Mouse (Mus musculus): ENCODE measurements around the gene Abca14. TPM values are rescaled to one million over a fixed set of nuclear protein-coding genes. Genes with fewer than 3 reads are reported as not detected.

Gene Abca14
- polyA plus RNA-seq, 1 experiment = not detected

DNA sequence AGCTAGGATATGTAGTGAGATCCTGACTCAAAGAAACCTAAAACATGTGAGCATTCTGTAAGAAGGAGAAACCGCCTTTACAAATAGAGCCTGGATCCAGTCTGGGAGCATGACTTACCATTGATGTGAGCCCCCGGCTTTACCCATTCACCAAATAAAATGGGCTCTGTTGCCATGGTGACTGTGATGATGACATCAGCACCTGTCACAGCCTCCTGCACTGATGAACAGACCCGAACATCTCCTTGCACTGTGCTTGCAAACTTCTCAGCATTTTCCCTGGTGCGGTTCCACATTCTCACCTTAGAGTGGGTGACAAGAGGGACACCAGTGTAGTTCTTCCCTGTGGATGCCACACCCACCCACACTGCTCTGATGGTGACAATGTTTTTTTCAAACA lies 8.6 kb upstream of the Abca14 start:
- 92% methylated on average over 4 of the region's 4 CpGs for WGBS
- TF ChIP-seq POLR2A (IDR thresholded peaks at IDR 0.05; ENCODE audit: control insufficient read depth, extremely low read depth, insufficient read depth, low read length, poor library complexity) (no peak), CTCF (IDR thresholded peaks at IDR 0.05; ENCODE audit: borderline replicate concordance, control insufficient read depth, extremely low read depth, insufficient read depth, low read length, poor library complexity) (no peak)
- Histone ChIP-seq H3K27me3 (ENCODE audit: control insufficient read depth, insufficient read depth, low read length) (no peaks in the 10 kb centered on the region), H3K4me3 (ENCODE audit: control insufficient read depth, insufficient read depth, low read length) (no peak overlapping the region), H3K27ac (ENCODE audit: control insufficient read depth, insufficient read depth, low read length) (no peak overlapping the region), H3K36me3 (ENCODE audit: control insufficient read depth, insufficient read depth, low read length) (no peaks in the 10 kb centered on the region), H3K4me1 (replicated peaks; ENCODE audit: control insufficient read depth, insufficient read depth, low read length) (no peaks in the 10 kb centered on the region)
- no peak for DNase-seq

DNA sequence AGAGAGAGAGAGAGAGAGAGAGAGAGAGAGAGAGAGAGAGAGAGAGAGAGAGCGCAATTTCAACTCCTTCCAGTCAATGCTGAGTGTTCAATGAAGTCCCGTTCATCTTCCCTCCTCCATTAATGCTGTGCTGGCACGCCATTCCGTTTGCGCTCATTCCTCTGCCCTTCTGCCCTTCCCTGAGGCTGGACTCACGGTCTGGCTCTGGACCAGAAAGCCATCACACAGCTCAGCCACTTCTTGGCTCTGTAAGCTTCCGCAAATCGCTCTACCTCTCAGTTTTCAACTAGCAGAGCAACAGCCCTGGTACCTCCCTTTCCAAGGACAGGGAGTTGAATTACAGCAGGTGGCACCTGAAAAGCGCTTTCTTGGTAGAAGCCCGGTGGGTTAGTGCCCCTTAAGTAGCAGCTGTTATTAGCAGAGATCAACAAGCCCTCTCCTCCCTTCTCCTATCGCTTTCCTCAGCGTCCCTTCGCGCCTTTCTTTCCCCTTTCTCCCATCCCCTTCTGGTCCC lies 2.5 kb upstream of the Abca14 start:
- Histone ChIP-seq H3K36me3 (ENCODE audit: control insufficient read depth, insufficient read depth, low read length) (no peaks in the 10 kb centered on the region), H3K4me1 (replicated peaks; ENCODE audit: control insufficient read depth, insufficient read depth, low read length) (no peaks in the 10 kb centered on the region), H3K4me3 (ENCODE audit: control insufficient read depth, insufficient read depth, low read length) (no peak overlapping the region), H3K27ac (ENCODE audit: control insufficient read depth, insufficient read depth, low read length) (no peak overlapping the region), H3K27me3 (ENCODE audit: control insufficient read depth, insufficient read depth, low read length) (no peaks in the 10 kb centered on the region; the same call in 1 of the 2 replicates)
- TF ChIP-seq CTCF (IDR thresholded peaks at IDR 0.05; ENCODE audit: borderline replicate concordance, control insufficient read depth, extremely low read depth, insufficient read depth, low read length, poor library complexity) (no peak), POLR2A (IDR thresholded peaks at IDR 0.05; ENCODE audit: control insufficient read depth, extremely low read depth, insufficient read depth, low read length, poor library complexity) (no peak)
- WGBS = 9% methylated on average over 14 of the region's 14 CpGs
- DNase-seq = no peak

DNA sequence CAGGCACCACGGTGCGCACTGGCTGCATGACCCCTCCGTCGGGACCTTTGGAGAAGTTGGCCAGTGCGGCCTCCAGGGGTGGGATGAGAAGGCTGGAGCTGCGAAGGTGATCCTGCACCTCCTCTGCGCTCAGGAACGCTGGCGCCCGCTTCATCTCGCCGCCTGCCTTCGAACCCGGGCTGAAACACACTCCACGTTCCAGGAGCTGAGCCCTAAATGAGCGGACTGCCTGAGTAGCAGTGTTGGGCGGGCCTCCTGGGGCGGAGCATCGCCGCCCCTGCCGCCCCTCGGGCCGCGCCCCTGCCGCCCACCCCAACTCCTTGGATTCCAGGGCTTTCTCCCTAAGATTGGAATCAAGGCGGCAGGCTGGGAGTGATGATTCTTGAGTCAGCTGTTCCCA lies 2.0 kb upstream of the Abca14 start, which contains the start of gene Crym:
Crym (minus strand) TSS at position 341 of the 400 bp plus-strand sequence.
- no peak for DNase-seq
- no peak within 1 kb of the TSS for H3K4me3 ChIP-seq (ENCODE audit: control insufficient read depth, insufficient read depth, low read length)
- H3K4me1 ChIP-seq (replicated peaks; ENCODE audit: control insufficient read depth, insufficient read depth, low read length) = no peaks in the 10 kb centered on the region
- 20% methylated on average over 26 of the region's 26 CpGs for WGBS
- no peak within 1 kb of the TSS for H3K27ac ChIP-seq (ENCODE audit: control insufficient read depth, insufficient read depth, low read length)
- H3K27me3 ChIP-seq (ENCODE audit: control insufficient read depth, insufficient read depth, low read length) = no peaks in the 10 kb centered on the region; the same call in 1 of the 2 replicates
- TF ChIP-seq CTCF (IDR thresholded peaks at IDR 0.05; ENCODE audit: borderline replicate concordance, control insufficient read depth, extremely low read depth, insufficient read depth, low read length, poor library complexity) (no peak), POLR2A (IDR thresholded peaks at IDR 0.05; ENCODE audit: control insufficient read depth, extremely low read depth, insufficient read depth, low read length, poor library complexity) (no peak)
- no peaks in the 10 kb centered on the region for H3K36me3 ChIP-seq (ENCODE audit: control insufficient read depth, insufficient read depth, low read length)

DNA sequence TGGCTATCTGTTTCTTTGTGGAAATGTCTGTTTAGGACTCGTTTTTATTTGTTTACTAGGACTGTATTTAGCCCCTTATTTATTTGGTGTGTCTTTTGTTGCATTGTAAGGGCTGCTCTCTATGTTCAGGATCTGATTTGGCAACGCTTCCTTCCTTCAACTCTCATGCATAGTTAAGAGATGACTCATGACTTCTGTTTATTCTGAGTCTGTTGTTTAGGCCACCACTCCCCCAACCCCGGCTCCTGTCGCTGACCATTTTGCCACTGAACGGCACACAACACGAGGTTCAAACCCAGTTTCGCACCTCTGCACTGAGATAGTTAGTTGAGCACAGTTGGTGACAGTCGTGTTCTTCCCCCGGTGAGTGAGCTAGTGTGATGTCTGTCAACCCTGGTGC lies 2.2 kb downstream of the Abca14 start:
- no peak overlapping the region for H3K4me3 ChIP-seq (ENCODE audit: control insufficient read depth, insufficient read depth, low read length)
- WGBS = 31% methylated on average over 9 of the region's 9 CpGs
- H3K27me3 ChIP-seq (ENCODE audit: control insufficient read depth, insufficient read depth, low read length) = no peaks in the 10 kb centered on the region; the same call in 1 of the 2 replicates
- H3K27ac ChIP-seq (ENCODE audit: control insufficient read depth, insufficient read depth, low read length) = no peak overlapping the region
- DNase-seq = no peak
- TF ChIP-seq POLR2A (IDR thresholded peaks at IDR 0.05; ENCODE audit: control insufficient read depth, extremely low read depth, insufficient read depth, low read length, poor library complexity) (no peak), CTCF (IDR thresholded peaks at IDR 0.05; ENCODE audit: borderline replicate concordance, control insufficient read depth, extremely low read depth, insufficient read depth, low read length, poor library complexity) (no peak)
- no peaks in the 10 kb centered on the region for H3K4me1 ChIP-seq (replicated peaks; ENCODE audit: control insufficient read depth, insufficient read depth, low read length)
- H3K36me3 ChIP-seq (ENCODE audit: control insufficient read depth, insufficient read depth, low read length) = no peaks in the 10 kb centered on the region

DNA sequence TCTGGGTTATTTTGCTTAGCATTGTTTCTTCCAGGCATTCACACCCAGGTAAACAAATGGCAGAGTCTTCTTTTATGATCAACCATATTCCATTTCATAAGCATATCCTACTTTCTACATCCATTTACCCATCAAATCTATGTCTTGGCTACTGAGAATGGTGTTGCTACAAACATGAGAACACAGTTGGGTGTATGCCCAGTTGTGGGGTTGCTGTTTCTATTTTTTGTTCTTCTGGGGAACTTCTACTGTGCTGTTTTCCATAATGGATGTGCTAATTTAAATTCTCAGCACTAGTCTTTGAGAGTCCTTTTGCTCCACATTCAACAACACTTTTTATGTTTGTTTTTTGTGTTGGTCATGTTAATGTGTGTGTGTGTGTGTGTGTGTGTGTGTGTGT lies 24.8 kb downstream of the Abca14 start:
- no peak overlapping the region for H3K4me3 ChIP-seq (ENCODE audit: control insufficient read depth, insufficient read depth, low read length)
- TF ChIP-seq CTCF (IDR thresholded peaks at IDR 0.05; ENCODE audit: borderline replicate concordance, control insufficient read depth, extremely low read depth, insufficient read depth, low read length, poor library complexity) = no peak
- no peak for TF ChIP-seq POLR2A (IDR thresholded peaks at IDR 0.05; ENCODE audit: control insufficient read depth, extremely low read depth, insufficient read depth, low read length, poor library complexity)
- no peaks in the 10 kb centered on the region for H3K36me3 ChIP-seq (ENCODE audit: control insufficient read depth, insufficient read depth, low read length)
- no peak overlapping the region for H3K27ac ChIP-seq (ENCODE audit: control insufficient read depth, insufficient read depth, low read length)
- DNase-seq = no peak
- no peaks in the 10 kb centered on the region for H3K27me3 ChIP-seq (ENCODE audit: control insufficient read depth, insufficient read depth, low read length)
- no peaks in the 10 kb centered on the region for H3K4me1 ChIP-seq (replicated peaks; ENCODE audit: control insufficient read depth, insufficient read depth, low read length)

DNA sequence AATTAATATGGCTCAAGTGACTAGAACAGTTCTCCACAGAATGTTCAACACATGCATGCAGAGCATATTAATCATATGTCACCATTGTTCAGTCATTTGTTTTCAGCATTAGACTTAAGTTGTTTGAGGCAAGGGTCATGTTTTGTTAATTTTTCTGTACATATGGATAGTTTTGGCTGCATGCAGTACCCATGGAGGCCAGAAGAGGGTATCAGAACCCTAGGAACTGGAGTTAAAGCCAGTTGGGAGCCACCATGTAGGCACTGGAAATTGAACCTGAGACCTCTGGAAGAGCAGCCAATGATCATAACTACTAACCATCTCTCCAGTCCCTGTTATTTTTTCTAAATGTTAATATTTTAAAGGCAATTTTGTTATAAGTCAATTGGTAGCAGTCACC lies 37.3 kb downstream of the Abca14 start:
- TF ChIP-seq CTCF (IDR thresholded peaks at IDR 0.05; ENCODE audit: borderline replicate concordance, control insufficient read depth, extremely low read depth, insufficient read depth, low read length, poor library complexity) (no peak), POLR2A (IDR thresholded peaks at IDR 0.05; ENCODE audit: control insufficient read depth, extremely low read depth, insufficient read depth, low read length, poor library complexity) (no peak)
- DNase-seq = no peak

More for the DNA sequence above, 37.3 kb downstream of the Abca14 start:
- Histone ChIP-seq H3K36me3 (ENCODE audit: control insufficient read depth, insufficient read depth, low read length) (no peaks in the 10 kb centered on the region), H3K4me1 (replicated peaks; ENCODE audit: control insufficient read depth, insufficient read depth, low read length) (no peaks in the 10 kb centered on the region), H3K27ac (ENCODE audit: control insufficient read depth, insufficient read depth, low read length) (no peak overlapping the region), H3K27me3 (ENCODE audit: control insufficient read depth, insufficient read depth, low read length) (no peaks in the 10 kb centered on the region), H3K4me3 (ENCODE audit: control insufficient read depth, insufficient read depth, low read length) (no peak overlapping the region)

Data from thymus, adult 2 months (tissue).